Mouse (Mus musculus) intestine, embryonic 14.5 days (tissue): ENCODE data around the gene Slit3. TPM values are rescaled to one million over a fixed set of nuclear protein-coding genes. Genes with fewer than 3 reads are reported as not detected.

Source experiments
- microRNA counts: library from miRNA; unstranded; fragments of <30 nt; microRNA quantifications from one replicate; lab custom pipeline; 2016
- microRNA-seq: library from miRNA; unstranded; fragments of <30 nt; microRNA quantifications from one replicate; pipeline ENCODE4, GENCODE M21; 2016
- polyA plus RNA-seq: library from polyadenylated mRNA; unstranded; fragments of >200 nt; fragmentation: Nextera tagmentation; extraction: Ambion mirVana; gene quantifications from 2 replicates; pipeline ENCODE4 v1.2.1, GENCODE M21; 2014

The Slit3 gene
- polyA plus RNA-seq, 1 experiment from 2014 or later, result 27.6 TPM

MicroRNAs encoded within 50 kb of the gene (microRNA counts, 519-probe panel; counts per million panel counts)
- microRNA mmu-miR-218 (lab: Ali Mortazavi, UCI), result 5,090 counts per million, percentile 87 among the panel's probes with 10 or more counts

Small RNA genes lying within 50 kb of the gene (microRNA-seq; reads per million reads assigned to microRNA genes)
- gene Mir218-2, result 122 reads per million, percentile 61 among the genes with 10 or more reads in this experiment
